Mouse (Mus musculus) erythroblast, embryonic 14.5 days (primary cell): ENCODE measurements around the gene Epn3.

Experiments
- GATA1 ChIP-seq: IDR thresholded peaks from 2 replicates; pipeline ENCODE4 v1.6.1; 2012; ENCODE audit warnings: low read length, inconsistent platforms, mixed read lengths
- TAL1 ChIP-seq: IDR thresholded peaks from 3 replicates; pipeline ENCODE4 v1.6.1; 2012; ENCODE audit warnings: low read length, inconsistent platforms, mixed read lengths

DNA sequence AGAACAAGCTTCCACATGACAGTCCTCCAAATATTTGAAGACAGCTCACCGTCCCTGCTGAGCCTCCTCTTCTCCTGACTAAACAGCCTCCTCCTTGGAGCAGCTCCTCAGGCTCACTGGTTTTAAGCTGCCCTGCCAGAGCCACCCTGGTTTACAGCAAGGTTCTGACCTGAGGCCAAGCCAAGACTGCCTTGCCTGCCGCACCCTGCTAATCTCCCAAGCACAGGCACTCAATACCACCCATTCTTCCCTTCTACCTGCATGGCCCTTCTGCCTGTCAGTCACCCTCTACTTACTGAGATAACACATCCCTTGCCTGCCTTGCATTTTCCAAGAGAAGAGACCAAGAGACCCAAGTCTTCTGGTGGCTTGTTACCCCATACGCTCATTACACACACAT is 43.4 kb downstream of the Epn3 start:
- no peak for TF ChIP-seq GATA1
- TF ChIP-seq TAL1: peak; percentile 73
